Mouse (Mus musculus) layer of hippocampus, postnatal 14 days (tissue): ENCODE results near the gene Ano9. TPM values are rescaled to one million over a fixed set of nuclear protein-coding genes. Genes with fewer than 3 reads are reported as not detected.
A peak's percentile ranks its signal among the peaks of the same experiment; 100 is the strongest.

Experiments
- DNase-seq, 2 experiments: peaks; one replicate each; pipeline ENCODE4 v3.0.0; 2021 to 2022; ENCODE audit warnings: low spot score in 2 of 2, mixed read lengths in 1 of 2
- long read RNA-seq, 2 experiments: library from polyadenylated mRNA; stranded (forward); transcript quantifications; one replicate each; pipeline ENCODE4 v2.0.0; 2021
- total RNA-seq, 2 experiments: library from RNA; stranded (reverse); gene quantifications; 2 replicates each; pipeline ENCODE4 v1.2.3; 2021

Ano9 gene
- total RNA-seq = not detected
- long read RNA-seq, experiment 1, partial matches to known transcripts = 0 of 1 reads
- long read RNA-seq, experiment 1, other reads (novel, unspliced or antisense) = 1 of 1 reads
- long read RNA-seq, experiment 2 = 0 reads

DNA sequence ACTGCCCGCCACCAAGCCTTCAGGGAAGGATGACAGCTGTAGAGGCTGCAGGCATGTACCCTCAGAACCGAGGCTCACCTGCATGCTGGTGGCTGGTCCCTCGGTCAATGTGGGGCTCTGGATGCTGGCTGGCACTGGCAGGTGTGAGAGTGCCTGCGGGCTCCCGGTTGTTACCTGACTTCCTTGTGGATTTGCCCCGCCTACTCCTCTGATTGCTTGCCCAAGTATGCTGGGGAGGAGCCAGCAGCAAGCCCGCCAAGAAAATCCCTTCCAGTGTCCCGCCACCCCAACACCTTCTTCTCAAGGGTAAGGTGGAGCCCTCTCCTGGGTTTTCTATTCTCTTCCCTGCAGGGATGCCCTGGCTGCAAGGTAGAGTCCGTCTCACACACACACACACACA, at the start of gene Ano9:
Ano9 (minus strand) TSS at position 171 of the 400 bp plus-strand sequence.
- DNase-seq = no peak

DNA sequence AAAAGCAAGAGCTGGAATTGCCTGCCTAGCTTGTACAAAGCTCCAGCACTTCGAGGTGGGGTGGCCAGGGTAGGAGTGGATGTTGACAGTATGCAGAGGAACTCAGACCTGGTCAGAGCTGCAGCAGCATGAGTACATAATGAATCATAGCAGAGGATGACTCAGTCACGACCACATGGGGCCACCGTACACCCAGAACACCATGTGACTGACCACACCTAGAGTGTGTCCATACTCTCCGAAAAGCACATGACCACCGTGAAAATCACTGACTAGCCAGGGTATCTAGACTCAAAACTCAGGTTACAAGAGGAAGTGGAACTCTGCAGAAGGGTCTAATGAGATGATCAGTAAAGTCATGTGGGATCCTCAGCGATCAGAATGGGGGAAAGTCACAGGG, 47.2 kb upstream of the Ano9 start:
- no peak for DNase-seq

DNA sequence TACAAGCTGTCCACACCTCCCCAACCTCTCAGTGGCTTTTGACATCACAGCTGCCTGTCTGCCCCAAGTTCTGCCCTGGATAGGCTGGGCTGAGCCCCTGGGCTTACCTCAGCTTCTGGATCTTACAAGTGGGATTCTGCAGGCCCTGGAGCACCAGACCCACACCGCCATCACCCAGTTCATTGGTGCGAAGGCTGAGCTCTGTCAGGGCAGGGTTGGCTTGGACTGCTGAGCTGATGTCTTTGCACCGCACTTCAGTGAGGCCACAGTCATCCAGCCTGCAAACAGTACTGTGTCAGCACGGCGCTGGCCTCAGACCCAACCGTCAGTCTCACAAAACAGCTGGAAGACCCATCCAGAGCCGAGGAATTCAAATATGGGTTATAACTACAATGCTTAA, 46.8 kb upstream of the Ano9 start:
- no peak for DNase-seq

DNA sequence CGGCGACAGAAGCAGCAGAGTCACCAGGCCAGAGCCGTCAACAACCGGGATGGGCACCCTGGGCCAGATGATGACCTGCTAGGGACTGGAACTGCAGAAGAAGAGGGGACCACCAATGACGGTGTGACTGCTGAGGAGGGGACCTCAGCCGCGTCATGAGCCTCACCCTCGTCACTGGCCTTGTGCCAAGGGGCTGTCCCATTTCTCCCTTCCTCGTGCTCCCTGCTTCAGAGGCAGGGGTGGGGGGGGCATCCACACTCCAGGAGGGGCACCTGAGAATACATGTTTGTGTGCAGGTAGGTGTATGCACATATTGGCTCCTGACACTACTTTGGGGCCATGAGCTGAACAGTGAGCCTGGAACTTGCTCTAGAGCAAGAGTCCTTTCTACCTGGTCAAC, 37.8 kb upstream of the Ano9 start:
- DNase-seq = no peak

DNA sequence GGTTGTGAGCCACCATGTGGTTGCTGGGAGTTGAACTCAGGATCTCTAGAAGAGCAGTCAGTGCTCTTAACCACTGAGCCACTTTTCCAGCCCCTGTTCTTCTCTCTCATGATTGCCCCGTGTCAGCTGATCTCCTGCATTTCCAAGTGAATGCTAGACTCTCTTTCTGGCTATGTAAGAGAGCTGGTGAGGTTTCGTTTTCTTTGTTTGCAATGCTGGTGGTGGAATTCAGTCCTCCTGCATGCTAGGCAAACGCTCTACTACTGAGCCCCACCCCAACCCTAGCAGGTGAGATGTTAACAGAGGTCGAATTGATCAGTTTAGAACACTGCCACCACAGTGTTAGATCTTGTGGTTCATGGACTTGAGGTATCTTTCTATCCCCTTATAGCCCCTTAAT, 31.0 kb upstream of the Ano9 start:
- no peak for DNase-seq

DNA sequence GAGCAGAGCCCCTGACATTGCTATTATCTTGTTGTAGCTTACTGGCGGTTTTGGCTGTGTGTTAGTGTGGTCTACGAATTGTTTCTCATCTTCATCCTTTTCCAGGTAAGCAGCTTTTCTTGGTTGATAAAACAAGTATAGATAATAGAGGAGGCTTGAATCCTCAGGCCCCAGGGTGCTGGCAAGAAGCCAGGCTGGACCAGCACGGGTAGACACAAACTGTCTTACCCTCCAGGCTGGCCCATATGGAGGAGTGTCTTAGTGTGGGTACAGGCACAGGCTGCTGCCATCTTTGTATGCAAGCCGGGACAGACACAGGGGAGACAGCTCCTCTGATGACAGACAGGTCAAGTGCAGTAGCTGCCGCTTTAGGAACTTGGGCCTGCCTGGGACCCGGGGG, 29.4 kb upstream of the Ano9 start:
- DNase-seq = no peak

DNA sequence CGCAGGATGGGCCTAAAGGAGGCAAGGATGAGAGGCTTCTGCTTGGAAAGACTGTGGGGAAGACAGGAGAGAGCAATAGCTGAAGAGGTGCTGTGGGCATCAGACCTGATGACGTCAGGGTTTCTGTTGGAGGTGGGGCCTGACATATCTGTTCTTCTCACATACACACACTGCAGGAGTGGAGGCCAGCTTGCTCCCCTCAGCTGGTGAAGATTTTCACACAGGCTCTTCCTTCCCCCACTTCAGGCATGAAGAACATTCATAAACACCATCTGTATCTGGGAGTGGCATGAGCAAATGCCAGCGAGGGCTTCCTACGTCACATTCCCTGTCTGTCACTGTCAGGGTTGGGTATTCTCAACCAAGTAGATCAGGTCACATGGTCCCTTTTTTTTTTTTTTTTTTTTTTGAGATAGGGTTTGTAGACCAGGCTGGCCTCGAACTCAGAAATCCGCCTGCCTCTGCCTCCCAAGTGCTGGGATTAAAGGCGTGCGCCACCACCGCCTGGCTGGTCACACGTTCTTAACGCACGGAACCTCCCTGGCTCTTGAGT, 28.5 kb upstream of the Ano9 start:
- DNase-seq = no peak

DNA sequence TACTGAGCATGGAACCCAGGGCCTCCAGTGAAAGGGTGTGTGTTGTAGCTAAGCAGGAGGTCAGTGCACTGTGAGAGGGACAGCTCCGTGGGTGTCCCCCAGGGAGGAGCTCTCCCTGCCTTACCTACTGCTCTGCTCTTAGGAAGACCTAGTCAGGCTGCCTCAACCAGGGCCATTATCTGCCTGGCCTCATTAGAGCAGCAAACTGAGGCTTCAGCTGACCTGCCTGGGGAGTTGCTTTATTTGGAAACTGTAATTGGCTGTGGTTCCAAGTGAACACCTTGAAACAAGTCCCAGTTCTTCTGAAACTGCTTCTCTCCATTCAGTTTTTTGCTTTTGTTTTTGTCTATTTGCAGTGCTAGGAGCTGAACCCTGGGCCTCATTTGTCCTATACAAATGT, 27.8 kb upstream of the Ano9 start:
- no peak for DNase-seq

DNA sequence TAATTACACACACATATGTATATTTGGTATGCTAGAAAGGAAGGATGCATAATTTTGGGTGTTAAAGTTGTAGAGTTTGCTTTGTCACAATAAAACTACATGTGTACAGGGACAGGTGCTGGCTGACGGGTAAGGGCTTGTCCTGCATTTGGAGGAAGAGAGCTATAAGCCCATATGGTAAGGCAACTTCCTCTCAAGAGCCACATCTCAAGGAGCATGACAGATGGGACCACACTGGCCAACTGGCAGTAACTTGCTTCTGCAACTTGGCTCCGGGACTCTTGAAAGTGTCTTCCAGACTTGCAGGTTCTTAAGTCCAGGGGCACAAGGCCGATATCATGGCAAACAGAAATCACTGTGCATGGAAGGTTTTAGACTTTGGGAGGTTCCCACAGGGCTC, 27.0 kb upstream of the Ano9 start:
- no peak for DNase-seq

DNA sequence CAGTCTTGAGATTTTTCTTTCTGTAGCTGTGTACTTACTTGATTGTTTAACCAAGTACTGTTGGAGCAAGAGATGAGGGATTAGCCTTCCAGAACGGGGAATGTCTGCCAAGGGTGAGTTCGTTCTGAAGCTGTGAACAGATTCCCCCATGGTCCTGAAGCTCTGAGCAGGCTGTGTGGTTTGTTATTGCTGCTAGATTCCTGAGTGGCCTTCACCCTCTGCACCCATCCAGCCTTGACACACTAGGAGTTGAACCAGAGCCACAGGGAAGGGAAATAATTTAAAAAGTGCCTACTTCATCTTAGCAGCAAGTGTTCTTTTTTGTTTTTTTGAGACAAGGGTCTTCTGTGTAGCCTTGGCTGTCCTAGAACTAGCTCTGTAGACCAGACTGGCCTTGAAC, 26.3 kb upstream of the Ano9 start:
- DNase-seq = no peak

DNA sequence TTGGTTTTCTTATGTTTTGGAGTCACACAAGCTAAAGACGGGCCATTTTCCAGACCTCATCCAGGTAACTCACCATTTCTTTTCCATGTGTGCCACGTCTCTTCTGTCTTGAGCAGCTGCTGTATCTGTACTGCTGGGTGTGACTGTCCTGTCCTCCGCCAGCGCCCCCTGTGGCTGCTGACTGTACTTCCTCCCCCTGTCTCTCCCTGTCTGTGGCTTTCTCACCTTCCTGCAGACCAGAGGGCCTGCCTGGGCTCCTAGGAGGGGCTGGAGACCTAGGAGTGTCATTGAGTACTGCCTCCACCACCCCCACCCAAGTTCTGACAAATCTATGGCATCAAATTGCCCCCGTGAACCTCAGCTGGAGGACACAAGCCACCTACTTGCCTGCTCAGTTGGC, 25.5 kb upstream of the Ano9 start:
- no peak for DNase-seq

DNA sequence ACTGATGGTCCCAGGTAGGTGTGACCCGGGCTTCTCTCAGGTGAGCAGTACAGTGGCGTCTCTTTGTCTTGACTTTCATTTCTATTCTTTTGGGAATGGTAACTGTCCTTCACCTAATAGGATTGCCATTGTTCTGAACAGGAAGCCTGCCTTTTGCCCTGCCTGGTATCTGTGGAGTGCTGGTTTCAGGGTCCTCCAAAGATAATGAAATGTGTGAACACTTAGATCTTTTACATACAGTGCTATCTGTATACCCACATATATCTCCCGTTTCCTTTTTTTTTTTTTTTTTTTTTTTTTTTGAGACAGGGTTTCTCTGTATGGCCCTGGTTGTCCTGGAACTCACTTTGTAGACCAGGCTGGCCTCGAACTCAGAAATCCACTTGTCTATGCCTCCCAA, 23.7 kb upstream of the Ano9 start:
- DNase-seq = no peak

DNA sequence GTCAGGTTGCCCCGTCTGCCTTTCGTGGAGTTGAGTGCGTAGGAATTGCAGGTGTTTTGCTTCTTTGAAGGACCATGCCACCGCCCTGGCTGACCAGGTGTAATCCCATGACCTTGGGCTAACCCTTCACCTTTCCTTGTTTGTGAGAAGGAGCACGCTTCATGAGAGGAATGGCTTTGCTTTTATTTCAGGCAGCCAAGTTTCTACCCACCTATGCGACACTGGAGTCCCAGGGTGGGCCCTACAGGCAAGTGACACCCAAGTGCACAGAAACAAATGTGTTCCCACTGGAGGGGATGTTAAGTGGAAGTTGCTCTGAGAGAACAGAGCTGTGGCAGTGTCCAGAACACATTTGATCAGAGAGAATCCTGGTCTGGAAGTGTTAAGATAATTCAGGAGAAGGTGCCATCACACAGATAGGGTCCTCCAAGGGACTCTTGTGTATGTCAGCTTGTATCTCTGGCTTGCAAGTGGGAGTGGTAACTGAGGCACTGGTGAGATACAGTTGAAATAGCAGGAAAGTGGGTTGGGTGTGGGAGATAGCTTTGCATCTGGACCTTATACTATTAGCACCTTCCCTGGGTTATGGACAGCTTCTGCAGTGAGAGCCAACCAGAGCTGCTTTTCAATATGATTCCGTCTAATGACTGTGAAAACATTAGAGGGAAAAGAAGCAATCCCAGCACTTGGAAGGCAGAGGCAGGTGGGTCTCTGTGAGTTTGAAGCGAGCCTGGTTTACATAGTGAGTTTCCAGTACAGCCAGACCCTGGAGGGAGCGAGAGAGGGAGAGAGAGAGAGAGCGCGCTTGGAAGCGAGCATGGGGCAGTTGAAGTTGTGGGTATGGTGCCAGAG, 14.5 kb upstream of the Ano9 start:
- DNase-seq = no peak

DNA sequence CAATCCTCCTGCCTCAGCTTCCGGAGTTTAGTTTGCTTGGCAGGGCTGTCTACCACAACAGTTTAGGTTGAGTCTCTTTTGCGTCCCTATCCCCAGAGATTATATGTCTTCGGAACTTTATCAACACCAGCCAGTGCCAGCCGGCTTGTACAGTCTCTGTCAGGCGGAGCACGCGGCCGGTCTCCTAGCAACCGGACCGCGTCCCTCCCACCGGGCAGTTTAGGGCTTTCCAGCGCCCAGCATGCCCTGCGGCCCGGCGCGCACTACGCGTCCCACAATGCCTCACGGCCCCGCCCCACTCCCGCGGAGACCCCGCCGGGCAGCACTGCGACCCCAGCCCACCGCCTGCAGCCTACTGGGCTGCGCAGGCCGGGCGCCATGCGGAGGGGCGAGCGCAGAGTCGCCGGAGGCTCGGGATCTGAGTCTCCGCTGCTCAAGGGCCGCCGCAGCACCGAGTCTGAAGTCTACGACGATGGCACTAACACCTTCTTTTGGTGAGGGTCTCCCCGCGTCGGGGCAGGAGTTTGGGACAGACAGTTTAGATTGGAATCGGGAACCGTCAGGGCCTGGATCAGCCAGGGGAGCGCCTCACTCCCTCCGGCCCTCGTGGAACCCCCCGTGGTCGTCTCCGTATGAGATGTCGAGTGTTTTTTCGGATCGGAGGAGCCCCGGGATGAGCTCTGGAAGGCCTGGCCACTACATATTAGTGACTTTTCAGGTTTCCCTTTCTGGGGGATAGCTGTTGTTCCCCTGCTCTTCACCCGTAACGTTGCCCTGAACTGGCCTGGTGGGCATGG, 13.6 kb upstream of the Ano9 start:
- DNase-seq = peak; percentile 84 to 92

DNA sequence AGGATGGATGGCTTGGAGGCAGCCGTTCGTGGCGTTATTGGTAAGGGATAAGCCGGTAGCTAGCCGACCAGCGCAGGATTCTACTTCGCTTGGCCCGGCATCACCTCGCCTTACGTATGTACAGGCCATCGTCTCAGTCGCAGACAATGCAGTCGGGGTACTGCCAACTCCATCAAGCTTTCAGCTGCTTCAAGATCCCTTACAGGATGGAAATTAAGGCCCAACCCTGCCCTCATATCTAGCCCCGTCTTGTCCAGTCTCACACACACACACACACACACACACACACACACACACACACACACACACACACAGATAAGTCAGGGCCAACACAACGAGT, 5.9 kb upstream of the Ano9 start:
- DNase-seq = no peak

DNA sequence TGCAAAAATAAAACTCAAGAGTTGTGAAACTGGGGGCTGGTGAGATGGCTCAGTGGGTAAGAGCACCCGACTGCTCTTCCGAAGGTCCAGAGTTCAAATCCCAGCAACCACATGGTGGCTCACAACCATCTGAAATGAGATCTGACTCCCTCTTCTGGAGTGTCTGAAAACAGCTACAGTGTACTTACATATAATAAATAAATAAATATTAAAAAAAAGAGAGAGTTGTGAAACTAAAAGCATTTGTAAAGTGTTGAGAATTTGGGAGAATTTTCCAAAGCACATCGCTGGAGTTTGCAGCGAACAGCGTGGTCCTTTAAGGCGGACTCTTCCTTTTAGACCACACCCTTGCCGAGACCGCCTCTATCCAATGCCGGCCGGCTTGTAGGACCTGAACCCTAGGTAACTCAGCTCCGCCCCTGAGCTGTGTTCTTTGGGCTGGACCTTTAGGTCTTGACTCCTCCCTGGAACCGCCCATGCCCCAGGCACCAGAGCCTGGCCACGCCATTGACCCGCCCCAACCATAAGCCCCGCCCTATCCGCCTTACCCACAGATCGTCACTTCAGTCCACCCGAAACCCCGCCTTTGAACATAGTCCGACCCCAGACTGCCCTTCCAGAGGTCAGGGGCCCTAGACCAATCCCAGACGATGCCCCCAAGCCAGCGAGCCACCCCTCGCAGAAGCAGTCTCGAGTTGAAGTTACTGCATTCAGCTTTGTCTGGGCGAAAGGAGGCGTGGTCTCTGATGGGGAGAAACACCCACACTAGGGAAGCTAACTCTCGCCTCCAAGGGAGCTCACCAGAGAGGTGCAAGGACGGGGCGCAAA, 5.3 kb upstream of the Ano9 start:
- DNase-seq = peak; percentile 79 to 87

DNA sequence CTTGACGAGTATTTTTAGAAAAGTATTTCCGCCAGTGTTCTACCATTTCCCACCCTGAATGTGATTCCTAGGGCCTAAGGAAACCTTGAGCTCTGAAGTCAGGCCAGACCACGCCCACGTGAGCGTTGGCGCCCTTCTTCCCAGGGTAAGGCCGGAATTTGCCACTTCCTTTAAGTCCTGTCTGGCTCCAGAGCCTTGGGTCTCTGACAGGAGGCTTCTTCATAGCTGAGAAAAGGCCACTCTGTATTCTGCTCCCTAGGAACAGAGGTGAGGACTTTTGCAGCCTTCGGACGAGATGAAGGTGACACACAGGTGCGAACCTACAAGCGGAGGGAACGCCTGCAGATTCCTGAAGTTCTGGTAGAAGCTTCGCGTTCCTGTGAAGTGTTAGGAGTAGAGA, 4.6 kb upstream of the Ano9 start, which contains the start of gene Ptdss2:
Ptdss2 (plus strand) TSS at position 138 of the 400 bp plus-strand sequence.
- DNase-seq = no peak

DNA sequence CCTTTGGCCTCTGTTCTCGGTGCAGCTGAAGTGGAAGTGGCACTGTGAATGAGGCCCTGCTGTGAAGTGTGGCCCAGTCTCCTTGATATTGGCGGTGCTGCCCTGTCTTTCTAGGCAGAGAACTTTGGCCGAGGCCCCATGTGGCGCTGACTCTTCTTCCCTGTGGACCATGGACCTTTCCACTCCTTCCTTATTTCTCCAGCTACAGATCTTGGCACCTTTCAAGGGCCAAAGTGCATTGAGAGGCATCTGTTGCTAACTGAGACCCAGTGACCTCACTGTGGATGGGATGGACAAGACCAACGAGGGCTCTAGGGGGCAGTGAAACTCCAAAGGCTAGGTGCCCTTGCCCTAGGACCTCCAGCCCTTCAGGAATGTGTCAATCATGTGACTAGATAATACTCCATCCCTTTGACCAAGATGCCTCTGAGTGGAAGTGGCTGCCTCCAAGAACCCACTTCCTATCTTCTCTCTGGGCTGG, 3.5 kb upstream of the Ano9 start:
- no peak for DNase-seq

DNA sequence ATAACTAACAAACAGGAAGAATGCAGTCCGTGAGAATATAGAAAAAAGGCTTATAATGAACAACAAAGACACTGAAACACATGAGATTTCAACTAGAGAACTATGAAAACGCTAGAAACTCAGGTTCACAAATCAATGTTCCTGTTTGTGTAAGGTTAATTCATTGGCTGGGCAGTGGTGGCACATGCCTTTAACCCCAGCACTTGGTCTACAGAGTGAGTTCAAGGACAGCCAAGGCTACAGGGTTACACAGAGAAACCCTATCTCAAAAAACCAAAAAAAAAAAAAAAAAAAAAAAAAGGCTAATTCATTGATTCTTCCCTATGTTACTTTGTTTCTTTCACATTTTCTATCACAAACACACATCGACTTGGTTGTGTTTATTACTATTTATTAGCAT, 3.0 kb upstream of the Ano9 start:
- no peak for DNase-seq

DNA sequence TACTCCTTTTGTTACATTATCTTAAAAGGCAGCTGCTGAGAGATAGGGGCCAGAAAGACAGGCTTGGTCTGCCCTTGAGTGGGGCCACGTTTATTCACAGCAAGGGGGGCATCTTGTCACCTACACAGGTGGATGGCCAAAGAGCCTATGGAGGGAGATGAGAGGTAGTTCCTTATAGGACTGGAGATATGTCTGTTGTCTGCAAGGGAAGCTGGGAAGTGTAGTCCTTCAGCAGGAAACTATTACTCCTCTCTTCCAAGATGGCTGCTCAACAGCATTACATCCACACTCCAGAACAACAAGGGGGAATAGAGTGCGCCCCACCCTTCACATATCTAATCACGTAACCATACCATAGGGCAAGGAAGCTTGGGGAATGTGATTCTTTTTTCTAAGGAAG, 1.9 kb upstream of the Ano9 start:
- no peak for DNase-seq

DNA sequence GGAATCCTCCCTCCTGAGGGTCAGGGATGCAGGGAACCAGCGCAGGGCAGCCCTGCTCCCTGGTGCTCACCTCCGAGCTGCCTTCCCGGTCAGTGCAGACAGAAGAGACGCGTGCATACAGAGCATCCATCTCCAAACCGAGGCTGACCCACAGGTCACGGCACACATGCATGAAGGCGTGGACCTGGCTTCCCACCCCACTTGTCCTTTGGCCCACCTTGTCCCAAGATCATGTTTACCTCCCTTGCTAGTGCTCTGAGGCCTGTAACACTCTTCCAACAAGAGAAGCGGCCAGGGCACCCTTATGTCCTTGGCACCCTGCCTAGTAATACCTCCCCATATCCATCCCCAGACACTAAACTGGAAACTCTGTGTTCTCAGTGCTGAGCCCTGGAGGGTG, 1.7 kb downstream of the Ano9 start:
- no peak for DNase-seq
